Mouse (Mus musculus): ENCODE results near the gene Iqcd. TPM values are rescaled to one million over a fixed set of nuclear protein-coding genes. Genes with fewer than 3 reads are reported as not detected.
A peak's percentile ranks its signal among the peaks of the same experiment; 100 is the strongest.

Gene Iqcd
- polyA plus RNA-seq, 1 experiment from 2014 or later, result 1.1 TPM

DNA sequence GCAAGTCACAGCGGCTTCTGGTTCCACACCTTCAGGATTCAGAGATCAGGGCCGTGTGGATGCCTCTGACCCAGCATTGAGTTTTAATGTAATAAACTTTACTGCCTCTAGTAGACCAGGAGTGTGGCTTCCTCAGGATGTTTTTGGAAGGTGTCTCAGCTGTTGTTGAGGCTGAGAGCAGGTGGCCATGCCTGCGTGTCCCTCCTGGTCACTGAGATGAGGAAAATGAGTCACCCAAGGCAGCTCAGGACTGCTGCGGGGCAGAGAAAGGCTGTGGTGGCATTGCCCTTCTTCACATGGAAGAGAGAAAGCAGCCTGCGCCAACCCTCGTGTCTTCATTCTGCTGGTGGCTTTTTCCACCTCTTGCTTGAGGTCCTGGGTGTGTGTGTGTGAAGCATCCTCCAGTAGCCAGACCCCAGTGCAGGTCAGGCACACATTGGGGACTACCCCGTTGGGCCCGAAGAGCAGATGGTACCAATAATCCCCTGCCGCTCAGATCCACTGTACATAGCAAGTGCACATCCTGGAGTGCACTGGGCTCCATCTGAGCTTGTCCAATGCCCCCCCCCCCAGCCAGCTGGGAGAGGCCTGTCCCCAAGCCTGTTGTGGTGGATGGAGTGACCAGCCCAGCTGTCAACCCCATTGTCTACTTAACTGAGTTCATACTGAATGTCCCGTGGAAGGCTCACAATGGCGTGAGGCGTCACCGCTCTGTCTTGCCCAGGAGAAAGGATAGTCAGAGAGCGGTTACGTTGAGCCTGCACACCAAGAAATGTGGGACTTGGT is 38.9 kb downstream of the Iqcd start:
- Histone ChIP-seq H3K36me3 (ENCODE audit: insufficient read depth, low read length) (peaks cover 45% of the 10 kb centered on the region), H3K9me3 (replicated peaks; ENCODE audit: low read length) (no peaks in the 10 kb centered on the region), H3K9ac (ENCODE audit: low read depth, low read length) (no peak overlapping the region), H3K27me3 (ENCODE audit: insufficient read depth, low read length) (no peaks in the 10 kb centered on the region; the same call in 1 of the 2 replicates), H3K27ac (no peak overlapping the region), H3K4me2 (ENCODE audit: low read length) (no peak overlapping the region), H3K4me1 (replicated peaks; ENCODE audit: insufficient read depth, low read length) (no peaks in the 10 kb centered on the region), H3K4me3 (replicated peaks; ENCODE audit: low read depth, low read length) (no peak overlapping the region)
- no peak for TF ChIP-seq CTCF (IDR thresholded peaks at IDR 0.05; ENCODE audit: low read depth)
- no peak for ATAC-seq (replicated peaks; ENCODE audit: low FRiP score, low read depth)
- no peak for DNase-seq (ENCODE audit: low spot score)
- WGBS, result 90% methylated on average over 15 of the region's 15 CpGs

DNA sequence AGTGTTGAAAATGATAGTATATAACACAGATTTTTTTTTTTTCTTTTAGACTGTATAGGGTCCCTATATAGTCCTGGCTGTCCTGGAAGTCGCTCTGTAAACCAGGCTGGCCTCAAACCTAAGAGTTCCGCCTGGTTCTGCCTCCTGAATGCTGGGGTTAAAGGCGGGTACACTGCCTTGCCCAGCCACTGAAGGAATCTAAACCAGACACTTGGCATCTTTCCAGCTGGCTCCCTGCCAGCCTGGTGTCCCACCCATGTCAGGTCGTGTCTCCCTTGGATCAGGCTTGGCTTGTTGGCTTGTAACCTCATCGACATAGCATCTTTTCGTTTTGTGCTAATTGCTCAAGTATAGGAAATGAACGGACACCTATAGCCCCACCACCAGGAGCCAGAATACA is 39.8 kb downstream of the Iqcd start:
- H3K27me3 ChIP-seq (ENCODE audit: insufficient read depth, low read length), result no peaks in the 10 kb centered on the region; the same call in 1 of the 2 replicates
- H3K36me3 ChIP-seq (ENCODE audit: insufficient read depth, low read length), result peaks cover 37% of the 10 kb centered on the region
- H3K4me1 ChIP-seq (replicated peaks; ENCODE audit: insufficient read depth, low read length), result no peaks in the 10 kb centered on the region
- no peak overlapping the region for H3K4me2 ChIP-seq (ENCODE audit: low read length)
- no peaks in the 10 kb centered on the region for H3K9me3 ChIP-seq (replicated peaks; ENCODE audit: low read length)
- WGBS, result 53% methylated on average over 7 of the region's 7 CpGs
- TF ChIP-seq CTCF (IDR thresholded peaks at IDR 0.05; ENCODE audit: low read depth), result no peak
- no peak for DNase-seq (ENCODE audit: low spot score)
- H3K9ac ChIP-seq (ENCODE audit: low read depth, low read length), result no peak overlapping the region
- ATAC-seq (replicated peaks; ENCODE audit: low FRiP score, low read depth), result no peak
- no peak overlapping the region for H3K4me3 ChIP-seq (replicated peaks; ENCODE audit: low read depth, low read length)
- no peak overlapping the region for H3K27ac ChIP-seq

DNA sequence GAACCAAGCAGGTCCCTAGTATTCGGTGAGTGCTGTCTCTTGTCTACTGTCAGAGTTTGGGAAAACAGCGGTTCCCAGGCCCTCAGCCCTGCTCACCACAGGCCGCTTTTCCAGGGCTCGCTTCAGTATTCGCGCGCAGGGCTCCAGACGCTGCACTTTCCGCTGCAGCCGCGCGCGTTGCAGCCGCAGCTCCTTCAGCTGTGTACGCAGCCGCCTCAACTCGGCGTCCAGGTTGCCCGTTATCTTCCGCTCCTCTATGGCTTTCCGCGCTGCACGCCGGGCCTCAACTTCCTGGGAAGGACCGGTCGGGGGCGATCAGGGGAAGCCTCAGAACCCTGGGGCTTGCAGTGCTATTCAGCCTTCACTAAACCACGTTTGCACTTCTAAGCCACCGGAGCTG is 42.3 kb downstream of the Iqcd start:
- 6% methylated on average over 29 of the region's 29 CpGs for WGBS
- DNase-seq (ENCODE audit: low spot score) (no peak), ATAC-seq (replicated peaks; ENCODE audit: low FRiP score, low read depth) (no peak)
- Histone ChIP-seq H3K4me1 (replicated peaks; ENCODE audit: insufficient read depth, low read length) (no peaks in the 10 kb centered on the region), H3K4me3 (replicated peaks; ENCODE audit: low read depth, low read length) (no peak overlapping the region), H3K9me3 (replicated peaks; ENCODE audit: low read length) (no peaks in the 10 kb centered on the region), H3K27me3 (ENCODE audit: insufficient read depth, low read length) (no peaks in the 10 kb centered on the region; the same call in 1 of the 2 replicates), H3K36me3 (ENCODE audit: insufficient read depth, low read length) (peaks cover 13% of the 10 kb centered on the region; the same call in 1 of the 2 replicates), H3K27ac (no peak overlapping the region), H3K9ac (ENCODE audit: low read depth, low read length) (no peak overlapping the region), H3K4me2 (ENCODE audit: low read length) (peak overlapping the region; percentile 38)
- no peak for TF ChIP-seq CTCF (IDR thresholded peaks at IDR 0.05; ENCODE audit: low read depth)

DNA sequence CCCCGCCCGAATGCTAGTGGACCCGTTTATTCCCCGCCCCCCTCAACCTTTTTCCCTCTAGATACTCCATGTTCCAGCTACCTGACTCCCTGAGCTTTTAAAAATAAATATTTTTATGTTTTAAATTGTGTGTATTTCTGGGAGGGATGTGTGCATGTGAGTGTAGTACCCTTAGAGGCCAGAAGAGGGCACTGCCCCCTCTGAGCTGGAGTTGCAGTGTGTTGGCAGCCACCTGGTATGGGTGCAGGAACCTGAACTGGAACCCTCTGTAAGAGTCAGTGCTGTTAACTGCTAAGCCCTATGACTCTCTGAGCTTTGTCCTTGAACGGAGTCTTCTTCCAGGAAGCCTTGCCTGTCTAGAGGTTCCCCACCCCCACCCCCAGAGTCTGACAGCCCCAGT is 43.1 kb downstream of the Iqcd start:
- Histone ChIP-seq H3K4me3 (replicated peaks; ENCODE audit: low read depth, low read length) (no peak overlapping the region), H3K9me3 (replicated peaks; ENCODE audit: low read length) (no peaks in the 10 kb centered on the region), H3K4me1 (replicated peaks; ENCODE audit: insufficient read depth, low read length) (no peaks in the 10 kb centered on the region), H3K9ac (ENCODE audit: low read depth, low read length) (no peak overlapping the region), H3K4me2 (ENCODE audit: low read length) (no peak overlapping the region), H3K36me3 (ENCODE audit: insufficient read depth, low read length) (peaks cover 8% of the 10 kb centered on the region; the same call in 1 of the 2 replicates), H3K27ac (no peak overlapping the region), H3K27me3 (ENCODE audit: insufficient read depth, low read length) (no peaks in the 10 kb centered on the region; the same call in 1 of the 2 replicates)
- no peak for DNase-seq (ENCODE audit: low spot score)
- peak; percentile 36; the same call in 1 of the 2 replicates for TF ChIP-seq CTCF (IDR thresholded peaks at IDR 0.05; ENCODE audit: low read depth)
- ATAC-seq (replicated peaks; ENCODE audit: low FRiP score, low read depth), result no peak
- 90% methylated on average over 5 of the region's 5 CpGs for WGBS

DNA sequence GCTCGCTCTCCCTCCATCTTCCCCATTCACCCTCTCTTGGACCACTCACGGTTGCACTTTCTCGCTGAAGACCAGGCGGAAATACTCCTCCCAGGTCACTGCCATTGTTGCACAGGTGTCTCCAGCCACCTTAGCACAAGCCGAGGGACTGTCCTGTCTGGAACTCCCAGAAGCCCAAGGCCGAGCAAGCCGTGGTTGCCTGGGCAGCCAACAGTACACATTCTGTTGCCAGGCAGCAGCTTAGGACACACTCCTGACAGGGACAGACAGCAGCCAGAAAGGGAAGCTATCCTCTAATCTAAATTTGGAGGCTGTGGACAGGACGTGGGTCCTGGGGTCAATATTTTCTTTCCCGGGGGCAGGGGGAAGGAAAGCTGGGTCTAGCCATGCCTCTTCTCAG is 45.3 kb downstream of the Iqcd start, which contains the start of gene Cfap73:
Gene Cfap73 (minus strand): TSS at position 105 of the 400 bp plus-strand sequence.
- no peak within 1 kb of the TSS for H3K9ac ChIP-seq (ENCODE audit: low read depth, low read length)
- DNase-seq (ENCODE audit: low spot score) (no peak), ATAC-seq (replicated peaks; ENCODE audit: low FRiP score, low read depth) (no peak)
- H3K27me3 ChIP-seq (ENCODE audit: insufficient read depth, low read length), result no peaks in the 10 kb centered on the region; the same call in 1 of the 2 replicates
- H3K4me3 ChIP-seq (replicated peaks; ENCODE audit: low read depth, low read length), result no peak within 1 kb of the TSS
- no peaks in the 10 kb centered on the region for H3K36me3 ChIP-seq (ENCODE audit: insufficient read depth, low read length)
- no peak within 1 kb of the TSS for H3K4me2 ChIP-seq (ENCODE audit: low read length)
- no peak within 1 kb of the TSS for H3K27ac ChIP-seq
- WGBS, result 55% methylated on average over 9 of the region's 9 CpGs
- no peak for TF ChIP-seq CTCF (IDR thresholded peaks at IDR 0.05; ENCODE audit: low read depth)
- H3K9me3 ChIP-seq (replicated peaks; ENCODE audit: low read length), result no peaks in the 10 kb centered on the region
- H3K4me1 ChIP-seq (replicated peaks; ENCODE audit: insufficient read depth, low read length), result no peaks in the 10 kb centered on the region

DNA sequence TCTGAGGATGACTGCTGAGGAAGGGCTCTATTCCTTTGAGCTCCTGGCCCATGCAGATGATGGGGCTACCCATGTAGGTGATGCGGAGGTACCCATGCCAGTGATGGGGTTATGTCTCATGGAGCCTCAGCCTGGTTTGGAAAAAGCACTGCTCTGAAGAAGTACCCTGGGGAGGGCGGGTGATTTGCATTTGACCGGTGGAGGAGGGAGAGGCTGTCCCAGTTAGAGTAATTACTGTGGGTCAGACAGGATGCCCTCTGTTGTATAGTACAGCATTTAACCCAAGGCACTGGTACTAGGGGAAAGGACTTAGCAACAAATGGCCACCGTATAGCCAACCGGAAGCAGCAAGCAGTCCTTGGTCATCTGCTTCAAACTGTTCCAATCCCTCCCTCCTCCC is 46.0 kb downstream of the Iqcd start:
- Histone ChIP-seq H3K9me3 (replicated peaks; ENCODE audit: low read length) (no peaks in the 10 kb centered on the region), H3K27me3 (ENCODE audit: insufficient read depth, low read length) (no peaks in the 10 kb centered on the region; the same call in 1 of the 2 replicates), H3K27ac (no peak overlapping the region), H3K4me1 (replicated peaks; ENCODE audit: insufficient read depth, low read length) (no peaks in the 10 kb centered on the region), H3K4me2 (ENCODE audit: low read length) (no peak overlapping the region), H3K4me3 (replicated peaks; ENCODE audit: low read depth, low read length) (no peak overlapping the region), H3K36me3 (ENCODE audit: insufficient read depth, low read length) (no peaks in the 10 kb centered on the region), H3K9ac (ENCODE audit: low read depth, low read length) (no peak overlapping the region)
- DNase-seq (ENCODE audit: low spot score), result no peak
- TF ChIP-seq CTCF (IDR thresholded peaks at IDR 0.05; ENCODE audit: low read depth), result no peak
- no peak for ATAC-seq (replicated peaks; ENCODE audit: low FRiP score, low read depth)
- WGBS, result 24% methylated on average over 5 of the region's 5 CpGs
